Mouse (Mus musculus) forebrain, embryonic 15.5 days (tissue): ENCODE results near the gene Adprh. TPM values are rescaled to one million over a fixed set of nuclear protein-coding genes. Genes with fewer than 3 reads are reported as not detected.
"Not testable (repeated sequence)": the region's sequence is repeated elsewhere in the genome, so short reads cannot be mapped to it uniquely, and the experiment has no call there.

Experiments used
- ATAC-seq: fragments of 200-750 bp; cut with Nextera tagmentation; replicated peaks from 2 replicates; pipeline ENCODE4 v1.8.0; 2017; ENCODE audit warnings: mild to moderate bottlenecking, moderate TSS enrichment, moderate library complexity
- H3K27ac ChIP-seq: fragments of 300-500 bp; sonication (generic); replicated peaks from 2 replicates; pipeline ENCODE4 v1.5.1; 2015; ENCODE audit warnings: mild to moderate bottlenecking, inconsistent platforms
- H3K27me3 ChIP-seq: fragments of 300-500 bp; sonication (generic); 2 replicates; pipeline ENCODE4 v1.6.1; 2015; ENCODE audit warnings: inconsistent platforms
- H3K36me3 ChIP-seq: fragments of 300-500 bp; sonication (generic); 2 replicates; pipeline ENCODE4 v1.6.1; 2015; ENCODE audit warnings: mild to moderate bottlenecking, inconsistent platforms
- H3K4me1 ChIP-seq: fragments of 300-500 bp; sonication (generic); 2 replicates; pipeline ENCODE4 v1.6.1; 2015; ENCODE audit warnings: inconsistent platforms
- H3K4me2 ChIP-seq: fragments of 300-500 bp; sonication (generic); replicated peaks from 2 replicates; pipeline ENCODE4 v1.6.1; 2015; ENCODE audit warnings: mild to moderate bottlenecking, inconsistent platforms
- H3K4me3 ChIP-seq: fragments of 300-500 bp; sonication (generic); 2 replicates; pipeline ENCODE4 v1.5.1; 2015; ENCODE audit warnings: mild to moderate bottlenecking, inconsistent platforms
- H3K9ac ChIP-seq: fragments of 300-500 bp; sonication (generic); replicated peaks from 2 replicates; pipeline ENCODE4 v1.6.1; 2015; ENCODE audit warnings: mild to moderate bottlenecking, inconsistent platforms
- H3K9me3 ChIP-seq: fragments of 300-500 bp; sonication (generic); 2 replicates; pipeline ENCODE4 v1.6.1; 2016; ENCODE audit warnings: inconsistent platforms
- WGBS: fragments of 180-500 bp; shearing (Covaris S2); methylation state at CpG from one replicate; pipeline ENCODE4 v1.1.7; 2015; ENCODE audit warnings: mixed read lengths; 5-methylcytosine and 5-hydroxymethylcytosine counted together
- polyA plus RNA-seq: library from polyadenylated mRNA; unstranded; fragments of >200 nt; fragmentation: Nextera tagmentation; extraction: Ambion mirVana; gene quantifications from 2 replicates; pipeline ENCODE4 v1.2.1, GENCODE M21; 2015

The Adprh gene
- polyA plus RNA-seq, 1 experiment from 2014 or later = 141 TPM

- no peak for ATAC-seq
- 93% methylated on average over 12 of the region's 12 CpGs for WGBS
- Histone ChIP-seq H3K4me2 (no peak overlapping the region), H3K4me3 (no peak overlapping the region), H3K9me3 (no peaks in the 10 kb centered on the region), H3K4me1 (peaks cover 13% of the 10 kb centered on the region), H3K9ac (no peak overlapping the region), H3K27ac (no peak overlapping the region), H3K36me3 (peaks cover 52% of the 10 kb centered on the region), H3K27me3 (no peaks in the 10 kb centered on the region)
Observed at GRCm38 (mm10) chr16:38448458-38448857, 4.0 kb downstream of the Adprh start.

- Histone ChIP-seq H3K4me2 (no peak overlapping the region), H3K4me3 (no peak overlapping the region), H3K36me3 (peaks cover 58% of the 10 kb centered on the region), H3K27ac (no peak overlapping the region), H3K27me3 (no peaks in the 10 kb centered on the region), H3K4me1 (peaks cover 10% of the 10 kb centered on the region), H3K9ac (no peak overlapping the region), H3K9me3 (no peaks in the 10 kb centered on the region)
- 92% methylated on average over 21 of the region's 21 CpGs for WGBS
- ATAC-seq = no peak
Observed at GRCm38 (mm10) chr16:38447366-38447765, 5.1 kb downstream of the Adprh start.

- H3K4me3 ChIP-seq = not testable (repeated sequence)
- 99% methylated on average over 2 of the region's 2 CpGs for WGBS
Observed at GRCm38 (mm10) chr16:38446141-38446540, 6.4 kb downstream of the Adprh start.

GRCm38 (mm10) chr16:38445576-38445975 lies 6.9 kb downstream of the Adprh start:
- Histone ChIP-seq H3K4me2 (no peak overlapping the region), H3K9ac (no peak overlapping the region), H3K36me3 (peaks cover 58% of the 10 kb centered on the region), H3K4me3 (no peak overlapping the region), H3K9me3 (no peaks in the 10 kb centered on the region), H3K27ac (no peak overlapping the region), H3K4me1 (no peaks in the 10 kb centered on the region), H3K27me3 (no peaks in the 10 kb centered on the region)
- ATAC-seq = no peak
- 97% methylated on average over 20 of the region's 20 CpGs for WGBS

More at GRCm38 (mm10) chr16:38446141-38446540, 6.4 kb downstream of the Adprh start:
- ATAC-seq, H3K4me1 ChIP-seq, H3K9me3 ChIP-seq, H3K4me2 ChIP-seq, H3K27ac ChIP-seq, H3K27me3 ChIP-seq, H3K9ac ChIP-seq: not testable (repeated sequence)
- H3K36me3 ChIP-seq = peaks cover 58% of the 10 kb centered on the region

- H3K4me3 ChIP-seq = no peak overlapping the region
- no peak overlapping the region for H3K9ac ChIP-seq
- H3K36me3 ChIP-seq = peaks cover 56% of the 10 kb centered on the region
- H3K9me3 ChIP-seq = no peaks in the 10 kb centered on the region
- H3K4me1 ChIP-seq = no peaks in the 10 kb centered on the region
- ATAC-seq = no peak
- WGBS = 100% methylated on average over 1 of the region's 1 CpGs
- no peak overlapping the region for H3K27ac ChIP-seq
- no peak overlapping the region for H3K4me2 ChIP-seq
- no peaks in the 10 kb centered on the region for H3K27me3 ChIP-seq
Observed at GRCm38 (mm10) chr16:38445046-38445445, 7.5 kb downstream of the Adprh start.

- Histone ChIP-seq H3K36me3 (peaks cover 52% of the 10 kb centered on the region), H3K9ac (no peak overlapping the region), H3K27me3 (no peaks in the 10 kb centered on the region), H3K27ac (no peak overlapping the region), H3K9me3 (no peaks in the 10 kb centered on the region), H3K4me2 (no peak overlapping the region), H3K4me3 (no peak overlapping the region), H3K4me1 (no peaks in the 10 kb centered on the region)
- WGBS = 98% methylated on average over 7 of the region's 7 CpGs
- no peak for ATAC-seq
Observed at GRCm38 (mm10) chr16:38443721-38444464, 8.6 kb downstream of the Adprh start.

GRCm38 (mm10) chr16:38442216-38442615 lies 10.3 kb downstream of the Adprh start:
- H3K27me3 ChIP-seq = no peaks in the 10 kb centered on the region
- 89% methylated on average over 8 of the region's 8 CpGs for WGBS
- H3K4me3 ChIP-seq = no peak overlapping the region
- H3K4me1 ChIP-seq = no peaks in the 10 kb centered on the region
- H3K9ac ChIP-seq = no peak overlapping the region
- H3K36me3 ChIP-seq = peaks cover 43% of the 10 kb centered on the region
- H3K4me2 ChIP-seq = no peak overlapping the region
- no peaks in the 10 kb centered on the region for H3K9me3 ChIP-seq
- H3K27ac ChIP-seq = no peak overlapping the region
- ATAC-seq = no peak

- no peak for ATAC-seq
- 92% methylated on average over 5 of the region's 5 CpGs for WGBS
- Histone ChIP-seq H3K27me3 (no peaks in the 10 kb centered on the region), H3K9ac (no peak overlapping the region), H3K4me2 (no peak overlapping the region), H3K27ac (no peak overlapping the region), H3K4me1 (no peaks in the 10 kb centered on the region), H3K36me3 (peaks cover 37% of the 10 kb centered on the region), H3K9me3 (no peaks in the 10 kb centered on the region), H3K4me3 (no peak overlapping the region)
Observed at GRCm38 (mm10) chr16:38441611-38442010, 10.9 kb downstream of the Adprh start.

- no peak overlapping the region for H3K27ac ChIP-seq
- ATAC-seq = no peak
- H3K4me2 ChIP-seq = no peak overlapping the region
- H3K27me3 ChIP-seq = no peaks in the 10 kb centered on the region
- no peaks in the 10 kb centered on the region for H3K9me3 ChIP-seq
- H3K36me3 ChIP-seq = peaks cover 24% of the 10 kb centered on the region
- 85% methylated on average over 6 of the region's 6 CpGs for WGBS
- no peak overlapping the region for H3K4me3 ChIP-seq
- no peak overlapping the region for H3K9ac ChIP-seq
- no peaks in the 10 kb centered on the region for H3K4me1 ChIP-seq
Observed at GRCm38 (mm10) chr16:38440403-38440802, 12.1 kb downstream of the Adprh start.

- no peaks in the 10 kb centered on the region for H3K27me3 ChIP-seq
- H3K4me3 ChIP-seq = no peak overlapping the region
- no peaks in the 10 kb centered on the region for H3K9me3 ChIP-seq
- H3K36me3 ChIP-seq = peaks cover 14% of the 10 kb centered on the region; the same call in 1 of the 2 replicates
- no peak for ATAC-seq
- no peaks in the 10 kb centered on the region for H3K4me1 ChIP-seq
- 83% methylated on average over 1 of the region's 1 CpGs for WGBS
- H3K27ac ChIP-seq = no peak overlapping the region
- no peak overlapping the region for H3K9ac ChIP-seq
- no peak overlapping the region for H3K4me2 ChIP-seq
Observed at GRCm38 (mm10) chr16:38439190-38439589, 13.3 kb downstream of the Adprh start.

- H3K9me3 ChIP-seq = no peaks in the 10 kb centered on the region
- H3K9ac ChIP-seq = no peak overlapping the region
- H3K4me2 ChIP-seq = no peak overlapping the region
- no peaks in the 10 kb centered on the region for H3K27me3 ChIP-seq
- H3K4me1 ChIP-seq = no peaks in the 10 kb centered on the region
- no peak overlapping the region for H3K4me3 ChIP-seq
- no peaks in the 10 kb centered on the region for H3K36me3 ChIP-seq
- WGBS = 83% methylated on average over 4 of the region's 4 CpGs
- no peak for ATAC-seq
- no peak overlapping the region for H3K27ac ChIP-seq
Observed at GRCm38 (mm10) chr16:38434295-38434795, 18.2 kb downstream of the Adprh start.

- ATAC-seq = no peak
- Histone ChIP-seq H3K9ac (no peak overlapping the region), H3K9me3 (no peaks in the 10 kb centered on the region), H3K4me2 (no peak overlapping the region), H3K36me3 (no peaks in the 10 kb centered on the region), H3K27me3 (no peaks in the 10 kb centered on the region), H3K27ac (no peak overlapping the region), H3K4me3 (no peak overlapping the region), H3K4me1 (no peaks in the 10 kb centered on the region)
- 89% methylated on average over 8 of the region's 8 CpGs for WGBS
Observed at GRCm38 (mm10) chr16:38433514-38433913, 19.0 kb downstream of the Adprh start.
